Mouse (Mus musculus): ENCODE data around the gene Rpgrip1.
"Not testable (repeated sequence)": the region's sequence is repeated elsewhere in the genome, so short reads cannot be mapped to it uniquely, and the experiment has no call there.

Gene Rpgrip1

DNA sequence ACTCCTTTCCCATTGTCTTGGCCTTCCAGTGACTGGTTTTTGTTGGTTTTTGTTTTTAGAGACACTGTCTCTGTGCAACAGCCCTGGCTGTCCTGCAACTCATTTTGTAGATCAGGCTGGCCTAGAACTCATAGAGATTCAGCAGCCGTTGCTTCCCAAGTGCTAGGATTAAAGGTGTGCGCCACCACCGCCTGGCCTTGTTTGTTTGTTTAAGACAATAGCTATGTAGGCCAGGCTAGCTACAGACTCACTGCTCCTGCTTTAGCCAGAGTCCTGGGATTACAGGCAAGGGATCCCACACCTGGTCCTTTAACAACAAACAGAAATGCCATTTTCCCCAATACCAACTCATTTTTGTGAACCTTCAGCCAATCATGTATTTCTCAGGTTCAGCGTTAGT lies at the start of gene Rpgrip1:
TSS of gene Rpgrip1 (plus strand) at position 359 of the 400 bp plus-strand sequence.
- in situ Hi-C loops (cut with MboI; ENCODE audit: unreplicated experiment in 2 of 2), result no loop called here

DNA sequence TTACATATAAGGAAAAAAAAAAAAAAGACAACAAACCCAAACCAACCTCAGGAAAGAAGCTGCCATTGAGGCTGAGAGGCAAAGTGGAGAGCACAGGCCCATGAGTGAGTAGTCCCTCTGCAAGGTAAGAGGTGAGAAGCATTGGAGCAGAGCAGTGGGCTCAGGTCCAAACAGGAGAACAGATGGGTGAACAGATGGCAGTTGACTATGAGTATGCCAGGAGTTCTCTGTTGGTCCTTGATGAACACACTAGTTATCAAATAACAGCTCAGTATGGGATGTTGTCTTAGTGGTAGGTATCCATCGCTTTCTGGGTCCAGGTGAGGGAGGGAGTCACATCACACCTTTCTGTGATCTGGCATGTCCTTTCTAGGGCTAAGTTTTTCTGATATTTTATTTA lies 49.7 kb upstream of the Rpgrip1 start:
- in situ Hi-C loops (cut with MboI; ENCODE audit: unreplicated experiment in 2 of 2), result no loop called here

DNA sequence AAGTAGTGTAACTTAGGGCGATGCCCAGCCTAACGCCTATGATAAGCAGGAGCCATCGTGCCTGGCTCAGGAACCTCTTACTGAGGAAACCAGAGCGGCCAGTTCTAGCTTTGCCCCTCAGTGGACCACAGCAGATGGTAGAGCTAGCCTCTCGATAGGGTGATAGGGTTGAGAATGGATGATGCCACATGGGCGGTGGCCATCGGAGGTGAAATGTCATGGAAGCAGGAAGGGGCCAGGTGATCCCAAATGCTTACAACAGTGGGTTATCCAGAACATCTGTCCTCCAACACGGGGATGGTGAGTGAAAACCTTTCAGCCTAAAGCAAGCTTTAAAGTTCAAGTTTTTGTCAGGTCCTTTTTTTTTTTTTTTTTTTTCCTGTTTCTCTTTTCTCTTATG lies 48.7 kb upstream of the Rpgrip1 start:
- in situ Hi-C loops (cut with MboI; ENCODE audit: unreplicated experiment in 2 of 2), result no loop called here

DNA sequence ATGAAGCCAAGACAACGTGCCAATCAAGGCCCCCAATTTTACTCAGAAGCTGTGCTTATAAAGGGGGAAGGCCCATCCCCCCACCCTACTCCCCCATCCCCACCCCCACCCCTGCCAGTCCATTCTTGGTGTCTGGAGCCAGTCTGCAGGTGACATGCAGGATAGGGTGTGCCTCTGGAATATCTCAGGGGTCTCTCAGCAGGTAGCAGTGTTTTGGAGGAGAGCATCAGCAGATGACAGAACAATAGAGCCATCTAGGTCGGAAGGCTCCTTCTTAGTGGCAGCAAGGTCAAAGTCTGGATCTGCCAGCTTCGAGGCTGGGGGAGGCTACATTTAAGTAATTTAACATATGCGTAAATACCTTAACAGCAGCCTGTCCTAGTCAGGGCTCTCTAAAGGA lies 44.4 kb upstream of the Rpgrip1 start:
- in situ Hi-C loops (cut with MboI; ENCODE audit: unreplicated experiment in 2 of 2), result no loop called here

GRCm38 (mm10) chr14:52071599-52072137 lies 38.8 kb upstream of the Rpgrip1 start:
- in situ Hi-C loops (cut with MboI; ENCODE audit: unreplicated experiment in 2 of 2), result no loop called here

DNA sequence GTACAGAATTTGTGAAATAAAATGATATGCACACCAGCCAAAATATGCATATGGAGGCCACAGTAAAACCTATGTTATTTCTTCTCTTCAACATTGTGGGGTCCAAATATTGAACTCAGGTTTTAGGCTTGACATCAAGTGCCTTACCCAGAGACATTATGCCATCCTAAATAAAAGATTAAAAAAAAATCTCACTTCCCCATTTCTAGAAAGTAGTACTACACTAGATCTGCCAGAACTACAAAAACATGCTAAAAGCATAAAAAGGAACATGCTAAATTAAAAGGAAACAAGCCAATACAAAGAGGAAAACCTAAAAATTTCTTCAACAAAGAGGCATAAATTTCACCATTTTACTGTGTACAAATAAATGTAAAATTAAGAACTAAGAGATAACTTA lies 27.4 kb upstream of the Rpgrip1 start:
- in situ Hi-C loops (cut with MboI; ENCODE audit: unreplicated experiment in 2 of 2), result no loop called here

GRCm38 (mm10) chr14:52094533-52094932 lies 16.0 kb upstream of the Rpgrip1 start:
- in situ Hi-C loops (cut with MboI; ENCODE audit: unreplicated experiment in 2 of 2), result no loop called here

- in situ Hi-C loops (cut with MboI; ENCODE audit: unreplicated experiment in 2 of 2), result not testable (repeated sequence)
Measured at GRCm38 (mm10) chr14:52097191-52097590, 13.3 kb upstream of the Rpgrip1 start.

DNA sequence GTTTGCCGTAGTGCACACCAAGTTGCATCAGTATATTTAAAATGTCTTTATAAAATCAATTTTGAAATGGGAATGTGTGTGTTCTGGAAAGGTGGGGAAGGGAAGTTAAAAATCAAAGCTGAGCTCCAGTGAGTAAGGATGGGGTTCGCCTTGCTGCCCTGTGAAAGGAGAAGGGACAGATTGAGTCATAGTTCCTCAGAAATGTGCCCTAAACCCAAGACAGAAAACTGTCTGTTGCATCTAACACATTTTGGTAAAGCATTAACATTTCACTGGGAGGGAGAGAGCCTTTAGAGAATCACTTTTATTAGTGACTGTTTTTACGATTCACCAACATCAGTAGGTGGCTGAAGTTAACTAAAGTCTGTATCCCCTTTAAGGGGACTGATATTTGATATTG lies 12.1 kb upstream of the Rpgrip1 start:
- in situ Hi-C loops (cut with MboI; ENCODE audit: unreplicated experiment in 2 of 2), result not testable (repeated sequence)

GRCm38 (mm10) chr14:52099563-52099962 lies 10.9 kb upstream of the Rpgrip1 start:
- in situ Hi-C loops (cut with MboI; ENCODE audit: unreplicated experiment in 2 of 2), result no loop called here

- in situ Hi-C loops (cut with MboI; ENCODE audit: unreplicated experiment in 2 of 2), result loop anchor here in 1 of 2 experiments (10.0 kb wide), 1 partner anchor 86 kb away; the partner anchor contains the start of gene Tmem253
Measured at GRCm38 (mm10) chr14:52100170-52100960, 10.1 kb upstream of the Rpgrip1 start.

- in situ Hi-C loops (cut with MboI; ENCODE audit: unreplicated experiment in 2 of 2), result loop anchor here in 1 of 2 experiments (10.0 kb wide), 1 partner anchor 87 kb away; the partner anchor contains the start of gene Tmem253
Measured at GRCm38 (mm10) chr14:52101285-52102157, 9.0 kb upstream of the Rpgrip1 start.

- in situ Hi-C loops (cut with MboI; ENCODE audit: unreplicated experiment in 2 of 2), result loop anchor here in 1 of 2 experiments (10.0 kb wide), 1 partner anchor 89 kb away; the partner anchor contains the start of gene Tmem253
Measured at GRCm38 (mm10) chr14:52103474-52103855, 7.0 kb upstream of the Rpgrip1 start.

GRCm38 (mm10) chr14:52103856-52104676 lies 6.4 kb upstream of the Rpgrip1 start, which contains the start of gene Hnrnpc:
Gene Hnrnpc, minus strand, starts transcription at chr14:52104028.
- in situ Hi-C loops (cut with MboI; ENCODE audit: unreplicated experiment in 2 of 2), result loop anchor here in 1 of 2 experiments (10.0 kb wide), 1 partner anchor 89 kb away; the partner anchor contains the start of gene Tmem253

DNA sequence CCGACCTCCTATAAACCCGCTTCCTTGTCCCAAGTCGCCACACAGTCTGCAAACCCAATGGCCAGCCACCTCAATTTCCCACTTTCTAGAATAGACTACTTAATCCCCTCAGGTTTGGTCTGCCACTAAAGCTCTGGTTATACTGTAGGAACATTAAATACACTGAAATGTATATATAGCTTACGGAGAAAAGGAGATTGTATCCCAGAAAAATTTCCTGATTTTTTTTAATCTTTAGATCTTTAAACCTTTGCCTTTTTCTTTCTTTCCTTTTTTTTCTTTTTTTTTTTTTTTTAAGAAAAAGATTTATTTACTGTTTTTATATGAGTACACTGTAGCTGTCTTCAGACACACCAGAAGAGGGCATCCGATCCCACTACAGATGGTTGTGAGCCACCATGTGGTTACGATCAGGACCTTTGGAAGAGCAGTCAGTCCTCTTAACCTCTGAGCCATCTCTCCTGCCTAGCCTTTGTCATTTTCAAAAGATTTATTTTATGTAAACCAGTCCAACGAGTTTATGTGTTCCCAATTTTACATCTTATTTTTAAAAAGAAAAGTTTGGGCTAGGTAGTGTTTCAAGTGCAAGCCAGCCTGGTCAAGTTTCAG lies 5.7 kb upstream of the Rpgrip1 start:
- in situ Hi-C loops (cut with MboI; ENCODE audit: unreplicated experiment in 2 of 2), result loop anchor here in 1 of 2 experiments (10.0 kb wide), 1 partner anchor 90 kb away; the partner anchor contains the start of gene Tmem253

DNA sequence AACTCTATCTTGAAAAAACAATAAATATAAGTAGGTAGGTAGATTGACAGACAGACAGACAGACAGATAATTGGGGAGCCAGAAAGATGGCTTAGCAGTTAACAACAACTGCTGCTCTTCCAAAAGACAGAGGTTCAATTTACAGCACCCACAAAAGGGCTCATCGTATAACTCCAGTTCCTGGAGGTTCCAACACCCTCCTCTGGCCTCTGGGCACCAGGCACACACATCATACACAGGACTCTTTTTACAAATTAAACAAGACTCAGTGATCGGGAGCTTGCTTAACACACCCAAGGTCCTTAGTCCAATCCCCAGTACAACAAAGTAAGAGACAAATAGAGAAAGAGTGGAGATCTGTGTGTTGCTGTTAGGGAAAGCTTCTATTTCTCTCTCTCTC lies 5.2 kb upstream of the Rpgrip1 start:
- in situ Hi-C loops (cut with MboI; ENCODE audit: unreplicated experiment in 2 of 2), result loop anchor here in 1 of 2 experiments (10.0 kb wide), 1 partner anchor 91 kb away; the partner anchor contains the start of gene Tmem253

DNA sequence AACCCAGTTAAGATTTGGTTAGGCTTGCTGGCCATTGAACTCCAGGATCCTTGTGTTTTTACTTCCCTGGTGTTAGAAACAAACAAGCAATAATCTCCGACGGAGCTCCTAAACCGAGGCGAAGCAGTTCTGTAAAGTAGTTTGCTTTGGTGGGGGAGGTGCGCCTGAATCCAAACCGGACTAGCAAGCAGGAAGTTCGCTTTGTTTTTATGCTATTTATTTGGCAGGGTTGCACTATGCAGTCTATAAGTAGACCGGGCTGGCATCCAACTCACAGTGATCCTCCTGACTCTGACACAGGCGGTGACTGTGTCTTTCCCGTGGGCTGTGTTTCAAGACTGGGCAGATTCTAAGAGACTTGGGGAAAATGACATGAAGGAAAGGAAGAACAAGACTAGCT lies 3.8 kb upstream of the Rpgrip1 start:
- in situ Hi-C loops (cut with MboI; ENCODE audit: unreplicated experiment in 2 of 2), result loop anchor here in 1 of 2 experiments (10.0 kb wide), 1 partner anchor 92 kb away; the partner anchor contains the start of gene Tmem253

- in situ Hi-C loops (cut with MboI; ENCODE audit: unreplicated experiment in 2 of 2), result loop anchor here in 1 of 2 experiments (10.0 kb wide), 1 partner anchor 93 kb away; the partner anchor contains the start of gene Tmem253
Measured at GRCm38 (mm10) chr14:52108025-52108424, 2.5 kb upstream of the Rpgrip1 start.

- in situ Hi-C loops (cut with MboI; ENCODE audit: unreplicated experiment in 2 of 2), result no loop called here
Measured at GRCm38 (mm10) chr14:52114101-52114500, 3.6 kb downstream of the Rpgrip1 start.

Data from v-Abl transformed pro-B cells (cell line).